Mouse (Mus musculus): ENCODE data around the gene Efnb3.

GRCm38 (mm10) chr11:69546423-69547053, 13.5 kb downstream of the Efnb3 start:
- TF ChIP-seq NELFE (IDR thresholded peaks at IDR 0.05; ENCODE audit: low read depth, low read length) (no peak), USF1 (IDR thresholded peaks at IDR 0.05; ENCODE audit: low read depth, low read length) (no peak), E2F4 (IDR thresholded peaks at IDR 0.05; ENCODE audit: borderline replicate concordance, low read depth, low read length) (no peak), EP300 (IDR thresholded peaks at IDR 0.05; ENCODE audit: low read depth in 1 of 2, low read length in 2 of 2) (no peak), MAFK (IDR thresholded peaks at IDR 0.05; ENCODE audit: borderline replicate concordance, low read depth, low read length) (no peak)

All from MEL (cell line).